Mouse (Mus musculus): Measurements from ENCODE around the gene Tmbim6.

DNA sequence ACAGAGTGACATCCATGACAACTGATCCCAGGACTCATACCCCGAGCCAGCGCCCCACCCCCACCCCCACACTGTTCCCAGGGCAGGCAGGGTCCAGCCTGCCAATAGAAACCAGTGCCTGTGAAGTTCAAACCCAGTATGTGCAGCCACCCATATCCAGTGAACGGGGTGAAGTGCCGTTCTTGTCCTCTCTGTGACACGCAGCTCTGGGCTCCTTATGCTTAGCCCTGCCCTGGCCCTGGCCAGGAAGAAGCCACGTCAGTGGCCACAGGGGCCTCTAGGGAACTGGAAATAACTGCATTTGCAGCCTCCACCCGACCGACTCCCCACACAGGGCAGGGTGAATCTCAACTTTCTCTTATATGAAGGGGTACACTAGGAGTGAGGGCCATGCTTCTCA, 39.3 kb downstream of the Tmbim6 start:
- TF ChIP-seq POLR2A (IDR thresholded peaks at IDR 0.05; ENCODE audit: low read depth, low read length) (no peak), CTCF (IDR thresholded peaks at IDR 0.05; ENCODE audit: borderline replicate concordance, insufficient read depth, low read length) (no peak)

Measured in embryonic fibroblast, embryonic 13.5 days (primary cell).